Mouse (Mus musculus): ENCODE results near the gene Rai1.

DNA sequence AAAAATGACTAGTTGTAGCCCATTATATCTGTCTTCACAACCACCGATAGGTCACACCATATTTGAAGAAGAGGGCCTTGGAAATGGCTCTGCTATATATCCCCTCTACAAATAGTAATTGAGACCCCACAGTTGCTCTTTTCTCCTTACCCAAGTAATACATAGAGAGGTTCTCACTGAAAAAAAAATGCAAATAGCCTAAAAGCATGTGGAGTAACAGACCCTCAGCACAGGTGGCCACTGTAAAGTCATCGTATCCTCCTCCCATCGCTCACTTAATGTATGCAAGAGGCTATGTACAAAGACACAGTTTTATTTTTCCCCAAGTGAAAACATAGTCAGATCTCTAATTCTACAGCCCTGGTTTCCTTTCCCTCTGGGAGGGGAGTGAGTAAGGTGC lies 2.6 kb downstream of the Rai1 start:
- TF ChIP-seq CTCF (IDR thresholded peaks at IDR 0.05; ENCODE audit: control insufficient read depth, insufficient read depth, insufficient replicate concordance, low read depth, low read length) (no peak), POLR2A (IDR thresholded peaks at IDR 0.05; ENCODE audit: control insufficient read depth, low read depth, low read length) (no peak)
